Mouse (Mus musculus) spleen, postnatal 14 days (tissue): ENCODE data around the gene Gm20873.
"Not testable (repeated sequence)": the region's sequence is repeated elsewhere in the genome, so short reads cannot be mapped to it uniquely, and the experiment has no call there.

Source experiments
- DNase-seq, 2 experiments: peaks; one replicate each; pipeline ENCODE4 v3.0.0; 2021 to 2022; ENCODE audit warnings: low spot score in 2 of 2

Gm20873 gene

DNA sequence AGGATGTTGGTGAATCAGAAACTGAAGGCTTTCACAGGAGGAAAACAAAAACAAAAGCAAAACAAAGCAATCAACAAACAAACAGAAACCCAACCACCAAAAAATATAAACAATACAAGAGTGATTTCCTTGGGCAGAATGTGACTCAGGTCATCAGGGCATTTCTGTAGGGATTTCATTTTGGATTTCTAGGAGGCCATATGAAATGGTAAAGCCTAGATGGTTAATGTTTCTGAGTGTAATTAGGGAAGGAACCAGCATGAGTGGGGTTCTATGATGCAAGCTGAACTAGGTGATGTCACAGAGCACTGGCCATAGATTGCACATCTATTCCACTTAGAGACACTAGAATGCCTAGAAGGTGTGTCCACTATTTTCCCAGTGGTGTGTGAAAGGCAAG, at the start of gene Gm20873:
Gene Gm20873 (plus strand): TSS at position 301 of the 400 bp plus-strand sequence.
- DNase-seq: not testable (repeated sequence)

DNA sequence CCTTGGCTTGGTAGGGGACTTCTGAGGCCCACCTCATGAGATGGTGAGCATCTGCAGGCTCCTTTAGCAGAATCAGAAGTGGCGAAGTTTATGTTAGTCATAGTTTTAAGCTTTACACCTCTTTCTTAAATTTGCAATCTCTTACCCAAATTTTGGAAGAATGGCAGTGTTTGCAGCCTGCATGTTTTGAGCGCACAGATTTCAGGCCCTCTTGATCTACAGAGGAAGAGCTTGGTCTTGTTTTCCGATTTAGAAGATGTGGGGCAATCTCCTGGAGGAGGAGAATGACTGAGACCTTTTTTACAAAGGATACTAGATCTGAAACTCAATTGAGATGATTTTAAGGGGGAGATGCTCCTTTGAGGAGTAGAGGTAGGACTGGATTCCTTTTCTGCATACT, 29.0 kb upstream of the Gm20873 start, which contains the start of gene Gm21746:
Gene Gm21746 (minus strand): TSS at position 101 of the 400 bp plus-strand sequence.
- not testable (repeated sequence) for DNase-seq
